Mouse (Mus musculus): ENCODE measurements around the gene Eif4a3. TPM values are rescaled to one million over a fixed set of nuclear protein-coding genes. Genes with fewer than 3 reads are reported as not detected.

The Eif4a3 gene
- 509 and 608 TPM in 2 replicates for total RNA-seq (2012; rRNA removed)
- polyA plus RNA-seq (2012; ENCODE audit: insufficient read depth in 1 of 2, insufficient read length in 2 of 2, low read depth in 1 of 2, low replicate concordance in 2 of 2, missing spikeins in 1 of 2), result 100 to 1,000 TPM; 427 to 521 TPM

DNA sequence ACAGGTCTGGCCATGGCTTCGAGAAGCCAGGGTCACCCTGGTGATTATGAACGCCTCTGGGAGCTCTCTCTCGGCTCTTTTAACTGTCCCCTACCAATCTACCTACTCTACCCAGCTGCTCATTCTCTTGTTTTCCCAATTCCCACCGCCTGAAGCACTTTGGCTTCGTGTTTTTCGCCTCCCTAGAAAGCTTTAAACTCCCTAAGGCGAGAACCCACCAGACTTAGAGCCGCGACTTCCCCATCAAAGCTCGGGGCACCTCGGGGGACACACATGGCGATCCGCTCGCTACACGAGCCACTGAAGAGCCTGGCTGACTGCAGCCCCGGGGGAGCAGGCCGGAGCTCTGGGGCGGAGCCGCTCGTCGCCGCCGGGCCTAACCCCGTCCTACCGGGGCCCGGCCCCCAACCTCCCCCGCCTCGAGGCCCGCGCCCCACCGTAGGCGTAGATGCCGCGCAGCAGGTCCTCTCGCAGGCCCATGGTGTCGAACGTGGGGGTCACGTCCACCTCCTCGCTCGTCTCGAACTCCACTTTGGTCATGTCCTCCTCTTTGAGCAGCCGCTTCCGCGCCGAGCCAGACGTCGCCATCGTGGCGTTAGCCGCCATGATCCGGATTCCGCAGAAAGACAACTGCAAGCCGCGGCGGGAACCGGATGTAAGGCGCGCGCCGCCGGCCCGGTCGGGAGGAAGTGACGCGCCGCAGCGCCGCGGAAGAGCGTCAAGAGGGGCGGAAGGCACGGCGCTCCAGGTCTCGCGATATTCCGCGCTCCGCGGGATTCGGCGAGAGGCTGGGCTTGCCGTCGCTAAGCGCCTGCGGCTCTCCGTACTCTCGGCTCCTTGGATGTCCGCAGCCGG lies at the start of gene Eif4a3:
TSS of gene Eif4a3 (minus strand) at position 699 of the 855 bp plus-strand sequence.
- peak within 1 kb of the TSS; percentile 76 to 100 for H3K4me3 ChIP-seq (ENCODE audit: control insufficient read depth in 1 of 2, insufficient read depth in 1 of 2, low read depth in 2 of 2, low read length in 2 of 2)
- H3K4me1 ChIP-seq (ENCODE audit: control insufficient read depth in 1 of 2, insufficient read depth in 2 of 2, low read length in 2 of 2), result peaks cover 2 to 11% of the 10 kb centered on the region in 2 experiments
- H3K79me2 ChIP-seq (ENCODE audit: control insufficient read depth, insufficient read depth, low read length, poor library complexity), result peaks cover 30% of the 10 kb centered on the region
- no peaks in the 10 kb centered on the region for H3K9me3 ChIP-seq (replicated peaks; ENCODE audit: insufficient read depth, low read length)
- H3K27me3 ChIP-seq (ENCODE audit: control insufficient read depth in 1 of 2, insufficient read depth in 2 of 2, low read length in 2 of 2), result peaks cover 5 to 13% of the 10 kb centered on the region in 2 experiments; a peak in 2 of 4 replicates
- peak; percentile 99 for DNase-seq (ENCODE audit: low read depth, low spot score)
- peaks cover 8 to 18% of the 10 kb centered on the region in 2 experiments for H3K36me3 ChIP-seq (ENCODE audit: control insufficient read depth in 1 of 2, insufficient read depth in 2 of 2, low read length in 2 of 2)
- H3K9ac ChIP-seq (ENCODE audit: control insufficient read depth, low read depth, low read length, poor library complexity, severe bottlenecking), result peak within 1 kb of the TSS; percentile 80
- peak within 1 kb of the TSS; percentile 60 for H3K27ac ChIP-seq (ENCODE audit: control insufficient read depth, low read depth, low read length)
- no peak for TF ChIP-seq USF2 (IDR thresholded peaks at IDR 0.05; ENCODE audit: borderline replicate concordance in 1 of 2, insufficient read depth in 1 of 2, low read depth in 1 of 2, low read length in 2 of 2)
- no peak for TF ChIP-seq POLR2AphosphoS5 (IDR thresholded peaks at IDR 0.05; ENCODE audit: borderline replicate concordance, low read depth, low read length)
- TF ChIP-seq ZNF384 (IDR thresholded peaks at IDR 0.05; ENCODE audit: low read depth, low read length), result no peak
- peak; percentile 89 for TF ChIP-seq KAT2A (conservative IDR thresholded peaks at IDR 0.05; ENCODE audit: low read depth, low read length)
- TF ChIP-seq POLR2A (IDR thresholded peaks at IDR 0.05; ENCODE audit: control insufficient read depth in 1 of 2, insufficient read depth in 1 of 2, low read depth in 1 of 2, low read length in 2 of 2, poor library complexity in 1 of 2), result peak; percentile 89 to 92
- peak; percentile 93 for TF ChIP-seq ZMIZ1 (IDR thresholded peaks at IDR 0.05; ENCODE audit: low read depth, low read length)
- TF ChIP-seq RCOR1 (IDR thresholded peaks at IDR 0.05; ENCODE audit: low read depth, low read length), result no peak; the same call in 1 of the 2 replicates
- TF ChIP-seq MAX (IDR thresholded peaks at IDR 0.05; ENCODE audit: low read length), result peak; percentile 61
- TF ChIP-seq TAL1 (IDR thresholded peaks at IDR 0.05; ENCODE audit: low read length), result no peak
- TF ChIP-seq GATA1 (IDR thresholded peaks at IDR 0.05; ENCODE audit: low read depth, low read length), result no peak
- TF ChIP-seq MAZ (IDR thresholded peaks at IDR 0.05; ENCODE audit: low read depth, low read length), result no peak
- TF ChIP-seq MEF2A (IDR thresholded peaks at IDR 0.05; ENCODE audit: extremely low read depth, insufficient replicate concordance, low read depth, low read length, poor library complexity, severe bottlenecking), result no peak
- TF ChIP-seq MXI1 (IDR thresholded peaks at IDR 0.05; ENCODE audit: low read depth, low read length), result peak; percentile 87
- no peak for TF ChIP-seq MYB (IDR thresholded peaks at IDR 0.05; ENCODE audit: low read depth, low read length)
- TF ChIP-seq TBP (IDR thresholded peaks at IDR 0.05; ENCODE audit: low read depth, low read length), result peak; percentile 62; the same call in 1 of the 2 replicates
- TF ChIP-seq GABPA (IDR thresholded peaks at IDR 0.05; ENCODE audit: low read depth, low read length), result no peak
- TF ChIP-seq NRF1 (IDR thresholded peaks at IDR 0.05; ENCODE audit: insufficient read depth, low read depth, low read length, poor library complexity, severe bottlenecking), result 0 out of 2 replicates have a peak, but pooled peaks have one; percentile 35
- peak; percentile 93 for TF ChIP-seq POLR2AphosphoS2 (IDR thresholded peaks at IDR 0.05; ENCODE audit: low read length)
- no peak for TF ChIP-seq USF1 (IDR thresholded peaks at IDR 0.05; ENCODE audit: low read depth, low read length)
- TF ChIP-seq MAFK (IDR thresholded peaks at IDR 0.05; ENCODE audit: borderline replicate concordance, low read depth, low read length), result no peak
- TF ChIP-seq E2F4 (IDR thresholded peaks at IDR 0.05; ENCODE audit: borderline replicate concordance, low read depth, low read length), result peak; percentile 75; the same call in 1 of the 2 replicates
- TF ChIP-seq JUND (IDR thresholded peaks at IDR 0.05; ENCODE audit: low read depth, low read length), result no peak
- peak; percentile 35; the same call in 1 of the 2 replicates for TF ChIP-seq ETS1 (IDR thresholded peaks at IDR 0.05; ENCODE audit: low read depth, low read length)
- TF ChIP-seq ELF1 (IDR thresholded peaks at IDR 0.05; ENCODE audit: low read depth, low read length), result peak; percentile 95
- no peak; the same call in 1 of the 2 replicates for TF ChIP-seq SIN3A (IDR thresholded peaks at IDR 0.05; ENCODE audit: low read length)
- TF ChIP-seq MYC (IDR thresholded peaks at IDR 0.05; ENCODE audit: low read depth, low read length), result no peak
- TF ChIP-seq CHD2 (IDR thresholded peaks at IDR 0.05; ENCODE audit: low read length), result peak; percentile 100
- peak; percentile 77 for TF ChIP-seq TCF12 (IDR thresholded peaks at IDR 0.05; ENCODE audit: low read depth, low read length)
- no peak for TF ChIP-seq RAD21 (IDR thresholded peaks at IDR 0.05; ENCODE audit: low read depth, low read length)
- no peak for TF ChIP-seq UBTF (IDR thresholded peaks at IDR 0.05; ENCODE audit: borderline replicate concordance, insufficient read depth, low read depth, low read length)
- no peak for TF ChIP-seq SMC3 (IDR thresholded peaks at IDR 0.05; ENCODE audit: low read depth, low read length)
- no peak for TF ChIP-seq ZKSCAN1 (IDR thresholded peaks at IDR 0.05; ENCODE audit: low read depth, low read length)
- peak; percentile 95 for TF ChIP-seq NELFE (IDR thresholded peaks at IDR 0.05; ENCODE audit: low read depth, low read length)
- no peak for TF ChIP-seq CHD1 (IDR thresholded peaks at IDR 0.05; ENCODE audit: low read depth, low read length)
- TF ChIP-seq HCFC1 (IDR thresholded peaks at IDR 0.05; ENCODE audit: low read depth, low read length), result peak; percentile 97
